Mouse (Mus musculus): ENCODE data around the gene Cobl.

- TF ChIP-seq EP300 (IDR thresholded peaks at IDR 0.05; ENCODE audit: low read depth) (no peak), CTCF (IDR thresholded peaks at IDR 0.05; ENCODE audit: low read depth) (no peak)
These were observed 37.0 kb upstream of the Cobl start for GRCm38 (mm10) chr11:12501721-12502120.
